Mouse (Mus musculus): Measurements from ENCODE around the gene Tmem33. TPM values are rescaled to one million over a fixed set of nuclear protein-coding genes. Genes with fewer than 3 reads are reported as not detected.

The Tmem33 gene
- polyA plus RNA-seq, 1 experiment: 76.5 TPM

- Histone ChIP-seq H3K9ac (ENCODE audit: low read depth, poor library complexity, severe bottlenecking) (no peak overlapping the region), H3K4me1 (ENCODE audit: control insufficient read depth, insufficient read depth, low read length) (peaks cover 2% of the 10 kb centered on the region), H3K9me3 (replicated peaks; ENCODE audit: control insufficient read depth, insufficient read depth, low read length, poor library complexity, severe bottlenecking) (no peaks in the 10 kb centered on the region), H3K27me3 (ENCODE audit: control insufficient read depth, insufficient read depth, low read length, poor library complexity, severe bottlenecking) (no peaks in the 10 kb centered on the region), H3K4me3 (ENCODE audit: low read depth, low read length) (no peak overlapping the region), H3K36me3 (ENCODE audit: control insufficient read depth, insufficient read depth, low read length, poor library complexity, severe bottlenecking) (no peaks in the 10 kb centered on the region; the same call in 1 of the 2 replicates), H3K27ac (ENCODE audit: insufficient read depth, low read length) (no peak overlapping the region)
- TF ChIP-seq EP300 (IDR thresholded peaks at IDR 0.05; ENCODE audit: insufficient read depth, low read depth, low read length): no peak
- TF ChIP-seq CTCF (IDR thresholded peaks at IDR 0.05; ENCODE audit: low read depth, low read length): no peak
- TF ChIP-seq POLR2A (IDR thresholded peaks at IDR 0.05; ENCODE audit: insufficient read depth, low read length): no peak
Measured at GRCm38 (mm10) chr5:67295682-67296081, 35.3 kb downstream of the Tmem33 start.

GRCm38 (mm10) chr5:67296171-67296570, 35.8 kb downstream of the Tmem33 start:
- no peak overlapping the region for H3K9ac ChIP-seq (ENCODE audit: low read depth, poor library complexity, severe bottlenecking)
- TF ChIP-seq CTCF (IDR thresholded peaks at IDR 0.05; ENCODE audit: low read depth, low read length): no peak
- no peak for TF ChIP-seq EP300 (IDR thresholded peaks at IDR 0.05; ENCODE audit: insufficient read depth, low read depth, low read length)
- TF ChIP-seq POLR2A (IDR thresholded peaks at IDR 0.05; ENCODE audit: insufficient read depth, low read length): no peak
- no peaks in the 10 kb centered on the region; the same call in 1 of the 2 replicates for H3K36me3 ChIP-seq (ENCODE audit: control insufficient read depth, insufficient read depth, low read length, poor library complexity, severe bottlenecking)

GRCm38 (mm10) chr5:67297026-67297813, 36.9 kb downstream of the Tmem33 start:
- no peak overlapping the region for H3K27ac ChIP-seq (ENCODE audit: insufficient read depth, low read length)

More at GRCm38 (mm10) chr5:67296171-67296570, 35.8 kb downstream of the Tmem33 start:
- Histone ChIP-seq H3K9me3 (replicated peaks; ENCODE audit: control insufficient read depth, insufficient read depth, low read length, poor library complexity, severe bottlenecking) (no peaks in the 10 kb centered on the region), H3K4me3 (ENCODE audit: low read depth, low read length) (no peak overlapping the region), H3K4me1 (ENCODE audit: control insufficient read depth, insufficient read depth, low read length) (peaks cover 2% of the 10 kb centered on the region), H3K27me3 (ENCODE audit: control insufficient read depth, insufficient read depth, low read length, poor library complexity, severe bottlenecking) (no peaks in the 10 kb centered on the region), H3K27ac (ENCODE audit: insufficient read depth, low read length) (no peak overlapping the region)

GRCm38 (mm10) chr5:67299847-67300412, 39.6 kb downstream of the Tmem33 start:
- no peaks in the 10 kb centered on the region for H3K9me3 ChIP-seq (replicated peaks; ENCODE audit: control insufficient read depth, insufficient read depth, low read length, poor library complexity, severe bottlenecking)
- H3K36me3 ChIP-seq (ENCODE audit: control insufficient read depth, insufficient read depth, low read length, poor library complexity, severe bottlenecking): no peaks in the 10 kb centered on the region
- TF ChIP-seq CTCF (IDR thresholded peaks at IDR 0.05; ENCODE audit: low read depth, low read length): no peak
- no peak overlapping the region for H3K27ac ChIP-seq (ENCODE audit: insufficient read depth, low read length)
- no peak overlapping the region for H3K9ac ChIP-seq (ENCODE audit: low read depth, poor library complexity, severe bottlenecking)
- H3K4me3 ChIP-seq (ENCODE audit: low read depth, low read length): no peak overlapping the region
- H3K4me1 ChIP-seq (ENCODE audit: control insufficient read depth, insufficient read depth, low read length): peaks cover 2% of the 10 kb centered on the region
- H3K27me3 ChIP-seq (ENCODE audit: control insufficient read depth, insufficient read depth, low read length, poor library complexity, severe bottlenecking): no peaks in the 10 kb centered on the region

More at GRCm38 (mm10) chr5:67297026-67297813, 36.9 kb downstream of the Tmem33 start:
- Histone ChIP-seq H3K9me3 (replicated peaks; ENCODE audit: control insufficient read depth, insufficient read depth, low read length, poor library complexity, severe bottlenecking) (no peaks in the 10 kb centered on the region), H3K9ac (ENCODE audit: low read depth, poor library complexity, severe bottlenecking) (no peak overlapping the region), H3K4me3 (ENCODE audit: low read depth, low read length) (no peak overlapping the region), H3K36me3 (ENCODE audit: control insufficient read depth, insufficient read depth, low read length, poor library complexity, severe bottlenecking) (no peaks in the 10 kb centered on the region; the same call in 1 of the 2 replicates), H3K27me3 (ENCODE audit: control insufficient read depth, insufficient read depth, low read length, poor library complexity, severe bottlenecking) (no peaks in the 10 kb centered on the region), H3K4me1 (ENCODE audit: control insufficient read depth, insufficient read depth, low read length) (peaks cover 2% of the 10 kb centered on the region)
- TF ChIP-seq EP300 (IDR thresholded peaks at IDR 0.05; ENCODE audit: insufficient read depth, low read depth, low read length): no peak
- no peak for TF ChIP-seq POLR2A (IDR thresholded peaks at IDR 0.05; ENCODE audit: insufficient read depth, low read length)
- TF ChIP-seq CTCF (IDR thresholded peaks at IDR 0.05; ENCODE audit: low read depth, low read length): no peak

GRCm38 (mm10) chr5:67300926-67301597, 40.7 kb downstream of the Tmem33 start:
- H3K27me3 ChIP-seq (ENCODE audit: control insufficient read depth, insufficient read depth, low read length, poor library complexity, severe bottlenecking): no peaks in the 10 kb centered on the region
- H3K9me3 ChIP-seq (replicated peaks; ENCODE audit: control insufficient read depth, insufficient read depth, low read length, poor library complexity, severe bottlenecking): no peaks in the 10 kb centered on the region
- H3K4me3 ChIP-seq (ENCODE audit: low read depth, low read length): no peak overlapping the region
- H3K27ac ChIP-seq (ENCODE audit: insufficient read depth, low read length): no peak overlapping the region
- peaks cover 2% of the 10 kb centered on the region for H3K4me1 ChIP-seq (ENCODE audit: control insufficient read depth, insufficient read depth, low read length)
- TF ChIP-seq CTCF (IDR thresholded peaks at IDR 0.05; ENCODE audit: low read depth, low read length): no peak
- TF ChIP-seq EP300 (IDR thresholded peaks at IDR 0.05; ENCODE audit: insufficient read depth, low read depth, low read length): no peak
- TF ChIP-seq POLR2A (IDR thresholded peaks at IDR 0.05; ENCODE audit: insufficient read depth, low read length): no peak
- no peak overlapping the region for H3K9ac ChIP-seq (ENCODE audit: low read depth, poor library complexity, severe bottlenecking)
- no peaks in the 10 kb centered on the region for H3K36me3 ChIP-seq (ENCODE audit: control insufficient read depth, insufficient read depth, low read length, poor library complexity, severe bottlenecking)

All from ES-Bruce4 (cell line).